Mouse (Mus musculus) thymus, adult 2 months (tissue): Measurements from ENCODE around the gene Foxn2.

Experiments used
- CTCF ChIP-seq: fragments of 200-500 bp; IDR thresholded peaks from 2 replicates; pipeline ENCODE4 v1.5.1; 2012; ENCODE audit warnings: mild to moderate bottlenecking, control low read depth, low read length, moderate library complexity, borderline replicate concordance; ENCODE audit not compliant: control insufficient read depth, poor library complexity, insufficient read depth; ENCODE audit errors: extremely low read depth
- POLR2A ChIP-seq: fragments of 200-500 bp; IDR thresholded peaks from 2 replicates; pipeline ENCODE4 v1.6.1; 2012; ENCODE audit warnings: mild to moderate bottlenecking, low read length, control low read depth, moderate library complexity; ENCODE audit not compliant: control insufficient read depth, poor library complexity, insufficient read depth; ENCODE audit errors: extremely low read depth

DNA sequence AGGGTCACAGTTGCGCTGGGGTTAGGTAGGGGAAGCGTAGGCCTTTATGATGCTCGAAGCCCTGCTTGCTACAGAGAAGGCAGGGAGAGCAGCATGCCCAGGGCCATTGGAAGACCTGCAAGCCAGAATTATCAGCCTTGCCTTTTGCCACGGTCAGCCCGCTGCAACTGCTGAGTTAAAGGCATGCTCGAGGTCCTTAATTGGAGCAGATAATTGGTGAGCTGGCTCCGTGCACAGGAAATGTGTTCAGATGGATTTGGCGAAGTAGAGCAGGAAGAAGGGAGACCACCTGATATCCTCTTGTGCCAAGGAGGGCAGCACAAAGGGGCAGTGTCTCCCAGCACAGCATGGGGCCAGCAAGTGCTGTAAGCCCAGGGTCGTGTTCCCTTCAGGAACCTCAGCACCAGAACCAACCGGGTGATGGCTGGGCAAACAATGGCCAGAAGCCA is 64.8 kb downstream of the Foxn2 start:
- TF ChIP-seq CTCF (no peak), POLR2A (no peak)
